Mouse (Mus musculus) forebrain, embryonic 16.5 days (tissue): ENCODE data around the gene Myl4. TPM values are rescaled to one million over a fixed set of nuclear protein-coding genes. Genes with fewer than 3 reads are reported as not detected.
"Not testable (repeated sequence)": the region's sequence is repeated elsewhere in the genome, so short reads cannot be mapped to it uniquely, and the experiment has no call there.

Experiments used
- ATAC-seq: fragments of 200-750 bp; cut with Nextera tagmentation; 2 replicates; pipeline ENCODE4 v1.8.0; 2017; ENCODE audit warnings: mild to moderate bottlenecking, moderate library complexity
- H3K27ac ChIP-seq: fragments of 300-500 bp; sonication (generic); 2 replicates; pipeline ENCODE4 v1.5.1; 2014; ENCODE audit warnings: low read length, control low read depth
- H3K27me3 ChIP-seq: fragments of 300-500 bp; sonication (generic); replicated peaks from 2 replicates; pipeline ENCODE4 v1.6.1; 2014; ENCODE audit warnings: low read length; ENCODE audit not compliant: control insufficient read depth, insufficient read depth
- H3K36me3 ChIP-seq: fragments of 300-500 bp; sonication (generic); 2 replicates; pipeline ENCODE4 v1.6.1; 2014; ENCODE audit not compliant: control insufficient read depth, insufficient read depth
- H3K4me1 ChIP-seq: fragments of 300-500 bp; sonication (generic); replicated peaks from 2 replicates; pipeline ENCODE4 v1.6.1; 2014; ENCODE audit warnings: low read length; ENCODE audit not compliant: control insufficient read depth, insufficient read depth
- H3K4me2 ChIP-seq: fragments of 300-500 bp; sonication (generic); 2 replicates; pipeline ENCODE4 v1.6.1; 2014; ENCODE audit warnings: mild to moderate bottlenecking, low read length, control low read depth
- H3K4me3 ChIP-seq: fragments of 300-500 bp; sonication (generic); replicated peaks from 2 replicates; pipeline ENCODE4 v1.5.1; 2014; ENCODE audit warnings: mild to moderate bottlenecking, low read length, control low read depth
- H3K9ac ChIP-seq: fragments of 300-500 bp; sonication (generic); replicated peaks from 2 replicates; pipeline ENCODE4 v1.6.1; 2014; ENCODE audit warnings: low read depth, low read length, control low read depth
- H3K9me3 ChIP-seq: fragments of 300-500 bp; sonication (generic); 2 replicates; pipeline ENCODE4 v1.6.1; 2016; ENCODE audit warnings: low read length; ENCODE audit not compliant: control insufficient read depth
- WGBS: fragments of 180-500 bp; shearing (Covaris S2); extraction: QIAGEN DNeasy Blood & Tissue Kit; methylation state at CpG from one replicate; pipeline ENCODE4 v1.1.7; 2014; 5-methylcytosine and 5-hydroxymethylcytosine counted together
- polyA plus RNA-seq: library from polyadenylated mRNA; unstranded; fragments of >200 nt; fragmentation: Nextera tagmentation; extraction: Ambion mirVana; gene quantifications from 2 replicates; pipeline ENCODE4 v1.2.1, GENCODE M21; 2015

The Myl4 gene
- 3.0 and 3.2 TPM in 2 replicates for polyA plus RNA-seq

- H3K4me3 ChIP-seq = peak within 1 kb of the TSS; percentile 100
- H3K9ac ChIP-seq = peak within 1 kb of the TSS; percentile 100
- WGBS = under 1% methylated on average over 35 of the region's 35 CpGs
- no peaks in the 10 kb centered on the region for H3K36me3 ChIP-seq
- peaks cover 14% of the 10 kb centered on the region for H3K4me1 ChIP-seq
- peak within 1 kb of the TSS; percentile 79 for H3K4me2 ChIP-seq
- no peaks in the 10 kb centered on the region; the same call in 1 of the 2 replicates for H3K27me3 ChIP-seq
- peak within 1 kb of the TSS; percentile 79 for H3K27ac ChIP-seq
- no peaks in the 10 kb centered on the region for H3K9me3 ChIP-seq
- ATAC-seq = peak; percentile 97
These were observed at the start of gene Myl4, which contains the start of gene Cdc27 for GRCm38 (mm10) chr11:104550406-104550974. Gene Myl4 (plus strand): TSS chr11:104550663. Gene Cdc27 (minus strand): TSS chr11:104550620.

- H3K27me3 ChIP-seq = no peaks in the 10 kb centered on the region
- peaks cover 41% of the 10 kb centered on the region for H3K36me3 ChIP-seq
- no peaks in the 10 kb centered on the region for H3K9me3 ChIP-seq
- H3K4me3 ChIP-seq = no peak overlapping the region
- H3K4me1 ChIP-seq = no peaks in the 10 kb centered on the region
- ATAC-seq = no peak
- no peak overlapping the region for H3K9ac ChIP-seq
- no peak overlapping the region for H3K4me2 ChIP-seq
- 79% methylated on average over 4 of the region's 4 CpGs for WGBS
- no peak overlapping the region for H3K27ac ChIP-seq
These were observed 42.0 kb upstream of the Myl4 start for GRCm38 (mm10) chr11:104508455-104508854.

GRCm38 (mm10) chr11:104510606-104511005 lies 39.9 kb upstream of the Myl4 start:
- Histone ChIP-seq H3K9me3 (no peaks in the 10 kb centered on the region), H3K9ac (no peak overlapping the region), H3K27ac (no peak overlapping the region), H3K4me3 (no peak overlapping the region), H3K36me3 (peaks cover 41% of the 10 kb centered on the region), H3K4me1 (no peaks in the 10 kb centered on the region), H3K27me3 (no peaks in the 10 kb centered on the region), H3K4me2 (no peak overlapping the region)
- ATAC-seq = no peak
- WGBS = 88% methylated on average over 2 of the region's 2 CpGs

GRCm38 (mm10) chr11:104512436-104512835 lies 38.0 kb upstream of the Myl4 start:
- Histone ChIP-seq H3K27me3 (no peaks in the 10 kb centered on the region), H3K4me3 (no peak overlapping the region), H3K9me3 (no peaks in the 10 kb centered on the region), H3K4me1 (no peaks in the 10 kb centered on the region), H3K36me3 (peaks cover 48% of the 10 kb centered on the region), H3K4me2 (no peak overlapping the region), H3K27ac (no peak overlapping the region), H3K9ac (no peak overlapping the region)
- 91% methylated on average over 4 of the region's 4 CpGs for WGBS
- no peak for ATAC-seq

DNA sequence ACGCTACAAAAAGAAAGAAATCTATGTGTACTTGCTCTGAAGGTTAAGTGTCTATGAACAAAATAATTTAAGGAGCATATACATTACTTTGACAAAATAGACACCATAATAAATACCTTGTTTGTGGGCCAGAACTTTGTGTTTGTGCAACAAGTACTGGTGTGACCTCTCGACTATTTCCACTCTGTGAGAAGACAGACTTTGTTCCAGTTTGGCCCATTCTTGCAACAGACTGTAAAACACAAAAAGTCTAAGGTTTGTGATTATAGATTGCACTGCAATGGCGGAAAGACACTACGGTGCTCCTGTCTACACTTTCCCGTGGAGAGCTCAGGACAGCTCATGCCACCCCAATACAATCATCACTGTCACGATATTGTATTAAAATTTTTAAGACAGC lies 24.5 kb upstream of the Myl4 start:
- 95% methylated on average over 6 of the region's 6 CpGs for WGBS

DNA sequence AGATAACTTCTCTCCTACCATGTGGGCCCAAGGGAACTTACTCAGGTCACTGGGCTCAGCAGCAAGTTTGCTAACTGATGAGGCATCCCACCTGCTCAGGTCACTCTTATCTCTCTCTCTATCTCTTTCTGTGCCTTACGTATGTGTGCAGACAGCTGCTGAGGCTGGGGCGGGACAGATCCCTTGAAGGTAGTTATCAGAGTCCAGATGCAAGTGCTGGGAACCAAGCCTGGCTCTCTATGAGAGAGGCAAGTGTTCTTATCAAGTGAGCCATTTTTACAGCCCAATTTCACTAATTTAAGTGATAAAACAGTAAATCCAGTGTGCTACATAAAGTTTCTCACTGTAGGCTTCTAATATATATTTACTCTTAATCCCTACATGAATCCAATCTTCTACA lies 13.6 kb upstream of the Myl4 start:
- WGBS = 91% methylated on average over 2 of the region's 2 CpGs
- H3K36me3 ChIP-seq = peaks cover 11% of the 10 kb centered on the region
- no peak overlapping the region for H3K4me2 ChIP-seq
- no peak overlapping the region for H3K27ac ChIP-seq
- H3K4me3 ChIP-seq = no peak overlapping the region
- H3K9ac ChIP-seq = no peak overlapping the region
- no peak for ATAC-seq
- no peaks in the 10 kb centered on the region for H3K4me1 ChIP-seq
- H3K9me3 ChIP-seq = no peaks in the 10 kb centered on the region
- H3K27me3 ChIP-seq = no peaks in the 10 kb centered on the region

More for the DNA sequence above, 24.5 kb upstream of the Myl4 start:
- Histone ChIP-seq H3K9ac (no peak overlapping the region), H3K4me1 (no peaks in the 10 kb centered on the region), H3K27ac (no peak overlapping the region), H3K9me3 (no peaks in the 10 kb centered on the region), H3K4me2 (no peak overlapping the region), H3K4me3 (no peak overlapping the region), H3K27me3 (no peaks in the 10 kb centered on the region), H3K36me3 (peaks cover 18% of the 10 kb centered on the region)
- ATAC-seq = no peak

DNA sequence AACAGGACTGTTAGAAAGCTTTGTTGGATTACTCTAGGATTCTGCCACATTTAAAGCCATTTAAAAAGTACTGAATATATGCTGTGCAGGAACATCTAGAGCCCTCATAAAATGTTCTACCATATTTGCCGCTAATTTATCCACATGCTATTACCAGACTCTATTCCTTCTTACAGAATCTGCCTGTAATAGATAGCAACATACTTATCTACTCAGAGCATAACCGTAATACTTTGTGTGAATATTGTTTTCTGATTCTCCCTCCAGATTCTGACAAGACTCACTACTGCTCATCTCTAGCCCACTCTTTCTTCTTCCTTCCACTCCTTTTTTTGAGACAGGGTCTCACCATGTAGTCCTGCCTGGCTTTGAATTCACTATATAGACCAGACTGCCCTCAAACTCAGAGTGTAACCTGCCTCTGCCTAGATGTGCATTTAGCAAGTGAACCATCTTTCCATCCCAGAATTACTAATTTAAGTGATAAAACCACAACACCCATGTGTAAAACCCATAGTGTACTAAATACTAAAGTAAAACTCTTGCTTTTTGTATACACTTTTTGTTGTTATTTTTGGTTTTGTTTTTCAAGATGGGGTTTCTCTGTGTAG lies 12.4 kb upstream of the Myl4 start:
- no peaks in the 10 kb centered on the region for H3K9me3 ChIP-seq
- H3K4me2 ChIP-seq = no peak overlapping the region
- no peak overlapping the region for H3K4me3 ChIP-seq
- WGBS = 96% methylated on average over 2 of the region's 2 CpGs
- H3K4me1 ChIP-seq = no peaks in the 10 kb centered on the region
- H3K27ac ChIP-seq = no peak overlapping the region
- H3K9ac ChIP-seq = no peak overlapping the region
- H3K27me3 ChIP-seq = no peaks in the 10 kb centered on the region
- peaks cover 7% of the 10 kb centered on the region for H3K36me3 ChIP-seq
- ATAC-seq = no peak

DNA sequence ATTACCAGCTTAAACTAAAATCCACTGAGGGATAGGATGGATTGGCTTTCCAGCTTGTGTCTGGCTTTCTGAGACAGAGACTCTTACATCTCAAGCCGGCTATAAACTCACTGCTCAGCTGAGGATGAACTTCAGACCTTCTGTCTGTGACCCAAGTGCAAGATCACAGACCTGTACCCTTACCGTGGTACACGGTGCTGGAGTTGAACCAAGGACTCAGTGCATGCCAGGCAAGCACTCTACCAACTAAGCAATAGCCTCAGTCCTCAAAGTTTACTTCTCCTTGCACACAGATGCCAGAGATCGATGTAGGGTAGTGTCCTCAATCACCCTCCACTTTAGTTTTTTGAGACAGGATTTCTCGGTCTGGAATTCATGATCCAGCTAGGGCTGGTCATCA lies 10.7 kb upstream of the Myl4 start:
- Histone ChIP-seq H3K27me3 (no peaks in the 10 kb centered on the region), H3K4me1 (no peaks in the 10 kb centered on the region), H3K4me2 (no peak overlapping the region), H3K4me3 (no peak overlapping the region), H3K9ac (no peak overlapping the region), H3K9me3 (no peaks in the 10 kb centered on the region), H3K27ac (no peak overlapping the region), H3K36me3 (no peaks in the 10 kb centered on the region; the same call in 1 of the 2 replicates)
- WGBS = 94% methylated on average over 5 of the region's 5 CpGs
- no peak for ATAC-seq

DNA sequence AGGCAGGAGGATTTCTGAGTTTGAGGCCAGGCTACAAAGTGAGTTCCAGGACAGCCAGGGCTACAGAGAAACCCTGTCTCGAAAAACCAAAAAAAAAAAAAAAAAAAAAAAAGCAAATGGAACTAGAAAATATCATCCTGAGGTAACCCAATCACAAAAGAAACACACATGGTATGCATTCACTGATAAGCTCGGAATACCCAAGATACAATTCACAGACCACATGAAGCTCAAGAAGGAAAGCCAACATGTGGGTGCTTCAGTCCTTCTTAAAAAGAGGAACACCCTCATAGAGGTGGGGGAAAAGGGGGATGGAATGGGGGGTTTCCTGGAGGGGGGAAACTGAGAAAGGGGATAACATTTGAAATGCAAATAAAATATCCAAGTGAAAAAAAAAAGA lies 7.1 kb upstream of the Myl4 start:
- H3K36me3 ChIP-seq, H3K9me3 ChIP-seq, H3K27me3 ChIP-seq, H3K27ac ChIP-seq, H3K4me3 ChIP-seq, ATAC-seq, H3K4me2 ChIP-seq, H3K4me1 ChIP-seq, H3K9ac ChIP-seq: not testable (repeated sequence)
- WGBS = 92% methylated on average over 2 of the region's 2 CpGs
